Mouse (Mus musculus): Measurements from ENCODE around the gene Zfyve1.

DNA sequence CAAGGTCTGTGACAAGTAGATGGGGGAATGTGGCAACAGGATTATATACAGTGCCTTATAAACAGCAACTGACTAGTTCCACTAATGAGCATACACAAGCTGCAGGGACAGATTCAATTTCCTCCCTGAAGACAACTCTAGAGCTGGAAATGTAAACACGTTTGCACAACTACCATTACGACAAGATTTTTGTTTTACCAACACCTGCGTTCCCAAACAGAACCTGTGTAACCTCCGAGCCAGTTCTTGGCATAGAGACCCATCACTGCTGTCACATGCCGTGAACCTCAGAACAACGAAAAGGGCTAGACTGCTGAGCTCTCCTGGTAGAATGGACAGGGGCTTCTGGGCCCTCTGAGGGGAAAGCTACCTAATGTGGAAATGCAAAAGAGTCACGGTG, 53.0 kb downstream of the Zfyve1 start:
- TF ChIP-seq CTCF (IDR thresholded peaks at IDR 0.05; ENCODE audit: borderline replicate concordance, extremely low read depth, insufficient read depth, insufficient read length) = no peak
- TF ChIP-seq POLR2A (IDR thresholded peaks at IDR 0.05; ENCODE audit: borderline replicate concordance, extremely low read depth, insufficient read depth, insufficient read length, poor library complexity, severe bottlenecking) = no peak
